Mouse (Mus musculus): Measurements from ENCODE around the gene Tex45.

- TF ChIP-seq CTCF (conservative IDR thresholded peaks at IDR 0.05; ENCODE audit: low read length) (no peak), NANOG (IDR thresholded peaks at IDR 0.05; ENCODE audit: borderline replicate concordance, low read length) (no peak)
These were observed 29.1 kb downstream of the Tex45 start for GRCm38 (mm10) chr8:3499751-3500150.

Measured in E14TG2a.4 (cell line).